Mouse (Mus musculus) cortical plate, adult 2 months (tissue): ENCODE results near the gene Avl9. TPM values are rescaled to one million over a fixed set of nuclear protein-coding genes. Genes with fewer than 3 reads are reported as not detected.

Experiments
- H3K27ac ChIP-seq: fragments of 200-500 bp; 2 replicates; pipeline ENCODE4 v1.5.1; 2012; ENCODE audit warnings: low read length, control low read depth, inconsistent platforms; ENCODE audit not compliant: insufficient read depth
- H3K4me1 ChIP-seq: fragments of 200-500 bp; 2 replicates; pipeline ENCODE4 v1.6.1; 2011; ENCODE audit warnings: low read length; ENCODE audit not compliant: control insufficient read depth, insufficient read depth
- H3K4me3 ChIP-seq: fragments of 200-500 bp; 2 replicates; pipeline ENCODE4 v1.5.1; 2011; ENCODE audit warnings: mild to moderate bottlenecking, low read length, control low read depth; ENCODE audit not compliant: insufficient read depth
- CTCF ChIP-seq: fragments of 200-500 bp; IDR thresholded peaks from 2 replicates; pipeline ENCODE4 v1.5.1; 2011; ENCODE audit warnings: mild to moderate bottlenecking, control low read depth, low read length; ENCODE audit not compliant: insufficient read depth; ENCODE audit errors: extremely low read depth
- POLR2A ChIP-seq: fragments of 200-500 bp; IDR thresholded peaks from 2 replicates; pipeline ENCODE4 v1.6.1; 2011; ENCODE audit warnings: mild to moderate bottlenecking, low read length, control low read depth; ENCODE audit not compliant: insufficient read depth; ENCODE audit errors: extremely low read depth
- polyA plus RNA-seq: library from polyadenylated mRNA; depleted of rRNA; stranded (reverse); fragments of >200 nt; gene quantifications from 2 replicates; pipeline ENCODE4 v1.2.3, GENCODE M21; 2012

The Avl9 gene
- polyA plus RNA-seq, 1 experiment, result 20.7 TPM

GRCm38 (mm10) chr6:56745950-56746543, 31.3 kb downstream of the Avl9 start:
- Histone ChIP-seq H3K4me1 (no peaks in the 10 kb centered on the region), H3K4me3 (no peak overlapping the region), H3K27ac (no peak overlapping the region)
- TF ChIP-seq CTCF (no peak), POLR2A (no peak)

GRCm38 (mm10) chr6:56753719-56754118, 39.0 kb downstream of the Avl9 start:
- Histone ChIP-seq H3K27ac (no peak overlapping the region), H3K4me1 (no peaks in the 10 kb centered on the region), H3K4me3 (no peak overlapping the region)
- TF ChIP-seq POLR2A, result no peak
- TF ChIP-seq CTCF, result no peak

GRCm38 (mm10) chr6:56756117-56756516, 41.4 kb downstream of the Avl9 start:
- Histone ChIP-seq H3K4me3 (no peak overlapping the region), H3K27ac (no peak overlapping the region; the same call in 1 of the 2 replicates), H3K4me1 (peaks cover 2% of the 10 kb centered on the region; the same call in 1 of the 2 replicates)
- no peak for TF ChIP-seq CTCF
- TF ChIP-seq POLR2A, result no peak

DNA sequence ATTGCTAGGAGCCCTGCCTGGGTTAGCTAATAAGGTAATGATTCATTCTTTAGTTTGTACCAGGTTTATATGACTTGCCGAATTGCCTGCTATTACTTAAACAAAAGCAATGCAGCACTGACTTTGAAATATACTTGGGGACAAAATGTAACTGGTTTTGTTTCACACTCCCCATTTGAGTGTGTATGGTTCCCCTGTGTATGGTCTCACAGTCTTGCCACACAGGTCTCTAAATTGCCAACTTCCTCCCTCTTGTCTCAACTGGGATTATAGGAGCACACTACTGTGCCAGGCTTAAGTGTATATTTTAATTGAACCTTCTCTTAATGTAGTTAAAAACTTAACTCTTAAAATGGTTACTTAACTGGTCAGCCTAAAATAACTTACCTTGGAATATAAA, 44.6 kb downstream of the Avl9 start:
- H3K27ac ChIP-seq, result no peak overlapping the region

DNA sequence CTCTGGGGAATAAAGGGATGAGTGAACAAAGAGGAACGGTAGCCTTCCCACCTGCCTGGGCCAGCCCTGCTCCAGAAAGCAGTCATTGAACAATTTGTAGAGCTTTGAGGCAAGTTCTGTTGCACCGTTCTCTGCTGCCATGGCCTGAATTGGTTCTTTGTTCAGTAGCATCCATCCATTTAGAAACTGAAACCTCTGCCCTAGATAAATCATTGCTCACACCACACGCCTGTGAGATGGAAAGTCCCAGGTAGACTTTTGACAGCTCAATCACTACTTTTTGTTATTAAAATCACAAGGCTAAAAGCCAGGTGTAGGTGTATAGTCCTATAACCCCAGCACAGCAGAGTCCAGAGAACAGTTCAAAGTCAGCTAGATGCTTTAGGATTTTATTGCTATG, 50.6 kb downstream of the Avl9 start:
- no peak for TF ChIP-seq POLR2A
- no peak for TF ChIP-seq CTCF
- Histone ChIP-seq H3K4me1 (no peaks in the 10 kb centered on the region), H3K27ac (no peak overlapping the region), H3K4me3 (no peak overlapping the region)

More for the DNA sequence above, 44.6 kb downstream of the Avl9 start:
- TF ChIP-seq POLR2A, result no peak
- TF ChIP-seq CTCF, result no peak
- no peak overlapping the region for H3K4me3 ChIP-seq
- peaks cover 2% of the 10 kb centered on the region; the same call in 1 of the 2 replicates for H3K4me1 ChIP-seq

- no peak overlapping the region for H3K27ac ChIP-seq
- TF ChIP-seq CTCF, result no peak
- TF ChIP-seq POLR2A, result no peak
- no peaks in the 10 kb centered on the region for H3K4me1 ChIP-seq
- no peak overlapping the region for H3K4me3 ChIP-seq
These were observed 51.0 kb downstream of the Avl9 start for GRCm38 (mm10) chr6:56765696-56766095.

GRCm38 (mm10) chr6:56775816-56776215, 61.1 kb downstream of the Avl9 start:
- Histone ChIP-seq H3K4me1 (no peaks in the 10 kb centered on the region), H3K27ac (no peak overlapping the region), H3K4me3 (no peak overlapping the region)
- TF ChIP-seq CTCF (no peak), POLR2A (no peak)

GRCm38 (mm10) chr6:56779636-56780035, 64.9 kb downstream of the Avl9 start:
- Histone ChIP-seq H3K4me1 (no peaks in the 10 kb centered on the region), H3K27ac (no peak overlapping the region), H3K4me3 (no peak overlapping the region)
- TF ChIP-seq CTCF, result no peak
- TF ChIP-seq POLR2A, result no peak

GRCm38 (mm10) chr6:56783561-56784272, 69.0 kb downstream of the Avl9 start:
- no peak for TF ChIP-seq CTCF
- no peak for TF ChIP-seq POLR2A
- Histone ChIP-seq H3K27ac (no peak overlapping the region), H3K4me1 (no peaks in the 10 kb centered on the region; the same call in 1 of the 2 replicates), H3K4me3 (no peak overlapping the region)

GRCm38 (mm10) chr6:56785068-56785467, 70.4 kb downstream of the Avl9 start:
- no peaks in the 10 kb centered on the region; the same call in 1 of the 2 replicates for H3K4me1 ChIP-seq
- H3K27ac ChIP-seq, result no peak overlapping the region
- H3K4me3 ChIP-seq, result no peak overlapping the region
- TF ChIP-seq POLR2A (no peak), CTCF (no peak)
